11 mouse cellular contexts compared by ENCODE assay signal in genomic region chr5:147657882-147658855, GRCm38 (mm10).
DNase-seq lines count a peak whose midpoint lies in the region; ATAC-seq lines count a peak whose summit lies in the region.
"Had no signal": no experiment of that assay in that cellular context is flagged by ENCODE, and none has a peak within 500 bp of the region (broad histone marks: within the 10 kb centered on the region; RNA-seq: fewer than 3 reads in every experiment).

No protein-coding gene starts in this region.

- H3K36me3 ChIP-seq in kidney, embryonic 15.5 days = 0 out of 2 replicates have a peak, but pooled peaks cover 6% of the 10 kb centered on the region
- H3K36me3 ChIP-seq: limb, embryonic 12.5 days had no signal

- no peak overlapping the region for H3K4me2 ChIP-seq in kidney, embryonic 15.5 days
- H3K4me2 ChIP-seq: limb, embryonic 12.5 days had no signal

- 61% methylated on average over 17 of the region's 17 CpGs for WGBS in kidney, embryonic 15.5 days

- no peaks in the 10 kb centered on the region for H3K9me3 ChIP-seq in kidney, embryonic 15.5 days (replicated peaks)

- peak overlapping the region; percentile 72 for H3K27ac ChIP-seq in kidney, embryonic 15.5 days
- H3K27ac ChIP-seq: limb, embryonic 12.5 days had no signal

- ATAC-seq in kidney, embryonic 15.5 days (replicated peaks; ENCODE audit: low FRiP score) = peak; percentile 76

- no peak overlapping the region for H3K4me3 ChIP-seq in kidney, embryonic 15.5 days (replicated peaks)
- H3K4me3 ChIP-seq: limb, embryonic 12.5 days had no signal

- no peak overlapping the region for H3K9ac ChIP-seq in kidney, embryonic 15.5 days
- H3K9ac ChIP-seq: limb, embryonic 12.5 days had no signal

- peak; percentile 25 for DNase-seq in embryo, embryonic 9.5 days (ENCODE audit: extremely low spot score)
- no peak for DNase-seq in embryo, embryonic 10 days (ENCODE audit: low spot score)
- peak; percentile 47 to 88 for DNase-seq in heart, adult 18-20 months
- DNase-seq in lung, postnatal 25 days (ENCODE audit: low spot score) = peak; percentile 89
- no peak for DNase-seq in cerebellum, postnatal 4 days (ENCODE audit: low spot score in 2 of 2)
- DNase-seq in layer of hippocampus, adult 8-10 months (ENCODE audit: low spot score in 2 of 2) = no peak
- no peak for DNase-seq in cerebellum, postnatal 10 days
- DNase-seq: cerebellum, postnatal 36 days; spleen, adult 18-20 months had no signal

- H3K4me1 ChIP-seq in kidney, embryonic 15.5 days = peaks cover 5% of the 10 kb centered on the region; the same call in 1 of the 2 replicates
- H3K4me1 ChIP-seq: limb, embryonic 12.5 days had no signal

- no peaks in the 10 kb centered on the region for H3K27me3 ChIP-seq in kidney, embryonic 15.5 days
- H3K27me3 ChIP-seq: limb, embryonic 12.5 days had no signal

Comparison
In these comparisons a context has a peak if more than half of its experiments do, and no peak if none do; other contexts are left out.
1. DNase-seq: peak in embryo, embryonic 9.5 days (single experiment), heart, adult 18-20 months (2 of 2) and lung, postnatal 25 days (single experiment); none in embryo, embryonic 10 days (single experiment), cerebellum, postnatal 4 days (0 of 2), layer of hippocampus, adult 8-10 months (0 of 2) and cerebellum, postnatal 10 days (0 of 2).